Mouse (Mus musculus) small intestine, adult 2 months (tissue): ENCODE results near the gene Scarb1. TPM values are rescaled to one million over a fixed set of nuclear protein-coding genes. Genes with fewer than 3 reads are reported as not detected.

Experiments used
- H3K27ac ChIP-seq: fragments of 200-500 bp; 2 replicates; pipeline ENCODE4 v1.5.1; 2012; ENCODE audit warnings: low read depth, low read length, control low read depth, inconsistent platforms; ENCODE audit not compliant: insufficient read depth
- H3K27me3 ChIP-seq: fragments of 200-500 bp; 2 replicates; pipeline ENCODE4 v1.6.1; 2012; ENCODE audit warnings: mild to moderate bottlenecking, moderate library complexity, low read length, inconsistent platforms; ENCODE audit not compliant: control insufficient read depth, insufficient read depth
- H3K36me3 ChIP-seq: fragments of 200-500 bp; 2 replicates; pipeline ENCODE4 v1.6.1; 2012; ENCODE audit warnings: mild to moderate bottlenecking, low read length, control low read depth, inconsistent platforms; ENCODE audit not compliant: control insufficient read depth, insufficient read depth
- H3K4me1 ChIP-seq: fragments of 200-500 bp; 2 replicates; pipeline ENCODE4 v1.6.1; 2012; ENCODE audit warnings: low read length, inconsistent platforms, mixed read lengths; ENCODE audit not compliant: control insufficient read depth, insufficient read depth, insufficient read length
- H3K4me3 ChIP-seq: fragments of 200-500 bp; 2 replicates; pipeline ENCODE4 v1.5.1; 2012; ENCODE audit warnings: low read depth, mild to moderate bottlenecking, control low read depth, inconsistent platforms, low read length, moderate library complexity
- CTCF ChIP-seq: fragments of 200-500 bp; IDR thresholded peaks from 2 replicates; pipeline ENCODE4 v1.5.1; 2012; ENCODE audit warnings: low read depth, mild to moderate bottlenecking, control low read depth, inconsistent platforms, low read length, moderate library complexity, mixed read lengths; ENCODE audit not compliant: insufficient replicate concordance, insufficient read length; ENCODE audit errors: extremely low read depth
- POLR2A ChIP-seq: fragments of 200-500 bp; IDR thresholded peaks from 2 replicates; pipeline ENCODE4 v1.6.1; 2012; ENCODE audit warnings: low read depth, mild to moderate bottlenecking, control low read depth, inconsistent platforms, low read length, moderate library complexity
- whole genome bisulfite sequencing: fragments of 180-500 bp; shearing (Covaris S2); methylation state at CpG from one replicate; pipeline ENCODE4 v1.1.7; 2018; 5-methylcytosine and 5-hydroxymethylcytosine counted together
- polyA plus RNA-seq: library from polyadenylated mRNA; depleted of rRNA; stranded (reverse); fragments of >200 nt; gene quantifications from 2 replicates; pipeline ENCODE4 v1.2.3, GENCODE M21; 2012

Gene Scarb1
- polyA plus RNA-seq, 1 experiment, result 19.4 TPM

DNA sequence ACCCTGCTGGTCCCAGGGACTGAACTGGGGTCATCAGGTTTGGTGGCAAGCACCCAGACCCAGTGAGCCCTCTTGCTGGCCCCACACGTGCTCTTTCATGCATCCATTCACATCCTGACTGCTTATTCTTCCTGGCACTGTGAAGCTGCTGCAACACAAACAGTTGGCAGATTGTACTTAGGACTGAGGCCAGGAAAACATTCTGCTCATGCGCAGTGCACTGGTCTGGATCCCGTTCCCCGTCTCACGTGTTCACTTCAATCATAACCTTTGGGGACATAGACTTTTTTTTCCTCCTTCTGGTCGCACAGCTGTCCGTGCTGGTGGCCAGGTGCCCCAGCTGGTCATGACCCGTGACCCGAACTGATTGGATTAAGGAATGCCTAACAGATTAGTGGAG lies 19.7 kb upstream of the Scarb1 start:
- Histone ChIP-seq H3K27me3 (no peaks in the 10 kb centered on the region), H3K36me3 (no peaks in the 10 kb centered on the region), H3K27ac (no peak overlapping the region), H3K4me3 (no peak overlapping the region), H3K4me1 (peaks cover 12% of the 10 kb centered on the region; the same call in 1 of the 2 replicates)
- 30% methylated on average over 9 of the region's 9 CpGs for WGBS
- TF ChIP-seq CTCF (no peak), POLR2A (no peak)

DNA sequence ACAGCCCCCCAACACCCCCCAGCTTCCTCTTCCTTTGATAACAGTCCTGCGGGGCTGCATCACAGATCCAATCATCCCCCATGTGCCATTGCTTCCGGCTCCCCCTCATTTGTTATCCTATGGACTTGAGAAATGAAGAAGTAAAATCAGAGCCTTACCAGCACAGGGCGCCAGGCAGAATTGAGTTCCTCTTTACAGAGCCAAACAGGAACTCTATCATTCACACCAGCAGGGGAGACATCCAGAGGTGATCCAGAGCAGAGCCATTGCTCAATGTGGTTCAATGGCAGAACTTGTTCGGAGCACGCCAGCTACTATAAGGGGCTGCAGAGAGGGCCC lies 17.3 kb upstream of the Scarb1 start:
- no peak overlapping the region for H3K27ac ChIP-seq
- no peaks in the 10 kb centered on the region for H3K36me3 ChIP-seq
- H3K4me3 ChIP-seq, result no peak overlapping the region
- TF ChIP-seq POLR2A, result no peak
- WGBS, result 61% methylated on average over 5 of the region's 5 CpGs
- no peaks in the 10 kb centered on the region for H3K27me3 ChIP-seq
- peaks cover 6% of the 10 kb centered on the region; the same call in 1 of the 2 replicates for H3K4me1 ChIP-seq

DNA sequence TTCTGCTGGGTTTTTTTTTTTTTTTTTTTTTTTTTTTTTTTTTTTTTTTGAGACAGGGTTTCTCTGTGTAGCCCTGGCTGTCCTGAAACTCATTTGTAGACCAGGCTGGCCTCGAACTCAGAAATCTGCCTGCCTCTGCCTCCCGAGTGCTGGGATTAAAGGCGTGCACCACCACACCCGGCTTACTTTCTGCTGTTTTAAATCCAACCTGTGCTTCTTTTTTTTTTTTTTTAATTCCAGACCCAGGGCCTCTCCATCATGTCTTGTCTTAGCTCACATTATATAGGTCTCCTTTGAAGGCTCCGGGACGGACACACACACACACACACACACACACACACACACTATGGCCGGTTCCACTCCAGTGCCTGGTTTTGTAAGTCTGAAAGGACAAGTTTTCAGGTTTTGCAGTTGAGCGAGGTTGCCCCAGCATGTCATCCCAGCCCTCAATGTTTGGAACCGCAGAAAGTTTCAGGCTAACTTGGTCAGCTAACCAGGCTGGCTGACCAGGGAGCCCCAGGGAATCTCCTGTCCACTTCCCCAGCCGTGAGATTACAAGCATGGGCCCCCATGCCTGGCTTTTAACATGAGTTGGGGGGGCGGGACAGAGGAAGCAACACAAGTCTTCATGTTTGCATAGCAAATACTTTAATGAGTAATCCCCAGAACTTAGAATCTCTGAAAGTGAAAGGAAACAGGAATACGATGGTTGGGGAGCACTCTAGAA lies 16.8 kb upstream of the Scarb1 start:
- Histone ChIP-seq H3K4me1 (peaks cover 6% of the 10 kb centered on the region; the same call in 1 of the 2 replicates), H3K36me3 (no peaks in the 10 kb centered on the region), H3K4me3 (no peak overlapping the region), H3K27ac (no peak overlapping the region), H3K27me3 (no peaks in the 10 kb centered on the region)
- TF ChIP-seq POLR2A, result no peak
- no peak for TF ChIP-seq CTCF
- WGBS, result 76% methylated on average over 12 of the region's 12 CpGs

DNA sequence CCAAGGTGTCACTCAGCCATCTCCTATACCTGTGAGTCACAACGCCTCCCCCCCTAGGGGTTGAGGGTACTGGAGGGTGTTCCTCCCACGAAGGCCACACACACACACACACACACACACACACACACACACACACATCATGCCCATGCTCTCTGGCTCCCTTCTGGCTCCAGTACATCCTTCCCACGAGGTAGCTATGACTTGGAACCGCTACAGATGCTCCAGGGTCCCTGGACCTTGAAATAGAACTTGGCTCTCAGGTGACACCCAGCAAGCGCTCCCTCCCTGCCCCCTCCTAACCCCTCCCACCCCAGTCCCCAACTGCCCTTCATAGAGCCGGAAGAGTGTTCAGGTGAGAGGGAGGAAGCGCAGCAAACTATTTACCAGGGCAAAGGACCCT lies 14.8 kb upstream of the Scarb1 start:
- Histone ChIP-seq H3K27me3 (no peaks in the 10 kb centered on the region), H3K27ac (no peak overlapping the region), H3K36me3 (no peaks in the 10 kb centered on the region), H3K4me3 (no peak overlapping the region), H3K4me1 (peaks cover under 1% of the 10 kb centered on the region; the same call in 1 of the 2 replicates)
- TF ChIP-seq CTCF, result no peak
- TF ChIP-seq POLR2A, result no peak
- 31% methylated on average over 7 of the region's 7 CpGs for WGBS

DNA sequence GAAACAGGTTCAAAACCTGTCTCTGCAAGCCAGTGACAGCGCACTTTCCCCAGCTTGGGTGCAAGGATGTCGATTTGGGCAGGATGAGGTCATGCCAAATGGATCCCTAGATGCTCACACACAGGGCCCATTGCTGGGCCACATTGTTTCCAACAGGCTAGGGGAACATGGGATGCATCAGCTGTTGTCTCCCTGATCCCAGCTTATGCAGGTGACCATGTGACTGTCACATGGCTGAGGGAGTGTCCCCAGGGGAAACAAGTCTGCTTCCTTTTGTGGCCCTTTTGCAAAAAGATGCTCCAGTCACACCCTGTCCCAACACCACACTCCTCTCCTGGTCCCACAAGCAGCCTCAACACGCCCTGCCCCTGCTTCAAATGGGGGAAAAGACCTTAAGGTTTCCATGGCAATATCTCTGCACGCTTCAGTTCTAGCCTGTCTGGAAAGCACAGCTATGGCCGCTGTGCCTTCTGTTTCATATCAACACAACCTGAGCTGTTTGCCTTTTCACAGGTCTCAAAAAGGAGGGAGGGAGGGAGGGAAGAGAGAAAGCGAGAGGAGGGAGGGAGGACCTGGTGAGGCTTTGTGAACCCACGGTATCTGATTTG lies 14.1 kb upstream of the Scarb1 start:
- 63% methylated on average over 7 of the region's 7 CpGs for WGBS
- H3K27ac ChIP-seq, result no peak overlapping the region
- no peaks in the 10 kb centered on the region for H3K27me3 ChIP-seq
- H3K4me1 ChIP-seq, result no peaks in the 10 kb centered on the region
- no peaks in the 10 kb centered on the region for H3K36me3 ChIP-seq
- TF ChIP-seq CTCF (no peak), POLR2A (no peak)
- no peak overlapping the region for H3K4me3 ChIP-seq

DNA sequence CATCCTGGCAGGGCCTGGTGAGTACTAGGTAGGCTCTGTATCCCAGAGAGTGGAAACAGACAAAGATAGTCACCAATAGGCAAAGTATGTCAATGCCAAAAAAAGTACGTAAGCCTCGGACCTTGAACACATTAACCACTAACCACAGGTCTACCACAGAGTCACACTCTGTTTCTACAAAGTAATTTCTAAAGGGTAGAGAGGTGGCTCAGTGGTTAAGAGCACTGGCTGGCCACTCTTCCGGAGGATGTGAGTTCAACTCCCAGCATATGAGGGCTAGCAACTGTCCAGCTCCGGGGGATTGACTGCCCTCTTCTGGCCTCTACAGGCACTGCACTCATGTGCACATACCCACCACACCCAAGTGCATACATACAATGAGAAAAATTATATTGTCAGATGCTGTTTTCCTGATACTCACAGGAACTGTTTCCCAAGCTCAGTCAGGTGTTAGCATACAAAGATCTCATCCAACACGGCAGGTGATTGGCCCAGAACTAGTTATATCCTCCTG lies 11.9 kb upstream of the Scarb1 start:
- TF ChIP-seq CTCF (no peak), POLR2A (no peak)
- H3K4me3 ChIP-seq, result no peak overlapping the region
- H3K4me1 ChIP-seq, result peaks cover 9% of the 10 kb centered on the region; the same call in 1 of the 2 replicates
- H3K27ac ChIP-seq, result no peak overlapping the region
- WGBS, result 92% methylated on average over 5 of the region's 5 CpGs
- H3K27me3 ChIP-seq, result no peaks in the 10 kb centered on the region
- H3K36me3 ChIP-seq, result no peaks in the 10 kb centered on the region

DNA sequence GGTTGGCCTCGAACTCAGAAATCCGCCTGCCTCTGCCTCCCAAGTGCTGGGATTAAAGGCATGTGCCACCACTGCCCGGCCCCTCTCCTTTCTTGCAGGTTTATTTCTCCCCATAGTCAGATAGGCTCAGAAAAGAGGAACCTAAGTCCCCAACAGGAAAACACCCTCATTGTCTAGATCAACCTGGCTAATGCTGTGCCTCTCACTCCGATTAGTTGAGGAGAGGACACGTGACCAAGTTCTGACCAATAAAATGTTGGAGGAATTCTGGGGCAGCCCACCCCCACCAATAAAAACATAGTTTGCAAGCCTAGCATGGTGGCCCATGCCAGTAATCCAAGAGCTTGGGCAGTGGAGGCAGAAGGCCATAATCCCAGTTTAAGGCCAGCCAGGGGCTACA lies 11.0 kb upstream of the Scarb1 start:
- H3K27me3 ChIP-seq, result 0 out of 2 replicates have a peak, but pooled peaks cover 2% of the 10 kb centered on the region
- peaks cover 9% of the 10 kb centered on the region; the same call in 1 of the 2 replicates for H3K4me1 ChIP-seq
- no peak overlapping the region for H3K27ac ChIP-seq
- no peaks in the 10 kb centered on the region for H3K36me3 ChIP-seq
- WGBS, result 81% methylated on average over 5 of the region's 5 CpGs
- TF ChIP-seq POLR2A (no peak), CTCF (no peak)
- H3K4me3 ChIP-seq, result no peak overlapping the region
